Mouse (Mus musculus): ENCODE data around the gene Met.

DNA sequence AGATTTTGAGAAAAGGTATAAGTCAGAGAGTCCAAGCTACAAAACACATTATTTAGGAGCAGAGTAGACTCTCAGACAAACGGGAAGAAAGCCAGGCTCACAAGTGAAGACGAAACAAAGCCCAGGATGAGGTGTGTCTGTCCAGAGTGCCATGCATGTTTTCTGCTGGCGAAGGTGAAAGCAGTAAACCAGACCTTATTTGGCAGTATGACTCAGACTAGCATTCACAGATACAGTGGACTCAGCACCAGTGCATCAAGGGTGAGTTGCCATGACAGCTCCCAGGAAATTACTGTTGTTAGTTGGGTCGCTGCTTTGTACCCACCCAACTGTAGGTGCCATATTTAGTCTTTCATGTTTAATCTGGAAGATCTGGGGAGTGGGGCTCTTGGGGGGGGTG, 149.1 kb downstream of the Met start:
- no peak for TF ChIP-seq CTCF (IDR thresholded peaks at IDR 0.05; ENCODE audit: insufficient read depth, low read depth, low read length)
- TF ChIP-seq POLR2A (IDR thresholded peaks at IDR 0.05; ENCODE audit: insufficient read depth, low read depth, low read length) = no peak
